Mouse (Mus musculus) large intestine, adult 2 months (tissue): ENCODE measurements around the gene Tnfrsf17. TPM values are rescaled to one million over a fixed set of nuclear protein-coding genes. Genes with fewer than 3 reads are reported as not detected.
A peak's percentile ranks its signal among the peaks of the same experiment; 100 is the strongest.
"Not testable (repeated sequence)": the region's sequence is repeated elsewhere in the genome, so short reads cannot be mapped to it uniquely, and the experiment has no call there.

ENCODE experiments used
- DNase-seq: peaks from one replicate; pipeline ENCODE4 v3.0.0-alpha.2; 2012; ENCODE audit warnings: low read depth, low spot score
- WGBS: fragments of 180-500 bp; shearing (Covaris S2); methylation state at CpG from one replicate; pipeline ENCODE4 v1.1.7; 2018; 5-methylcytosine and 5-hydroxymethylcytosine counted together
- polyA plus RNA-seq: library from polyadenylated mRNA; depleted of rRNA; stranded (reverse); fragments of >200 nt; gene quantifications from 2 replicates; pipeline ENCODE4 v1.2.3, GENCODE M21; 2012; rRNA removed

The Tnfrsf17 gene
- polyA plus RNA-seq = 8.5 and 18.3 TPM in 2 replicates

- DNase-seq = no peak
- WGBS = 73% methylated on average over 7 of the region's 7 CpGs
These were observed at the start of gene Tnfrsf17 for GRCm38 (mm10) chr16:11313512-11313911. Gene Tnfrsf17, plus strand, starts transcription at chr16:11313812.

- DNase-seq = no peak
- 87% methylated on average over 2 of the region's 2 CpGs for WGBS
These were observed 47.1 kb upstream of the Tnfrsf17 start for GRCm38 (mm10) chr16:11266556-11266955.

DNA sequence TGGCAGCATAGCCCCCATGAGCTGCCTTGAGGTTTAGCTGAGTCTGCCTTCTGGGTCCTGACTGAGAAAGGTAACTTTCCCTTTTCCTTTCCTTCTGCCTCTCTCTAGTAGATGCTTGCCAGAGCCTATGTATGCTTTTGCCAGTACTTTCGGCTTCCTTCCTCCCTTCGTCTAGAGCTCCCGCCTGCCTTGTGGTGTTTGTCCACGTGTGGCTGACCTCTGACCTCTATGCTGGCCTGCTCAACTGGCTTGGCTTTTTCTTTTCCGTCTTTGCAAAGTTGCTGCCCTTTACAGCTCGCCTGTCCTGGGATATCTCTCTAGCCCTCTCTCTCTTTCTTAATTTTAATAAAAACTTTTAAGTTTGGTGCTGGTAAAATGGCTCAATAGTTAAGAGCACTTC, 43.8 kb upstream of the Tnfrsf17 start:
- DNase-seq = no peak
- WGBS = 26% methylated on average over 6 of the region's 6 CpGs

DNA sequence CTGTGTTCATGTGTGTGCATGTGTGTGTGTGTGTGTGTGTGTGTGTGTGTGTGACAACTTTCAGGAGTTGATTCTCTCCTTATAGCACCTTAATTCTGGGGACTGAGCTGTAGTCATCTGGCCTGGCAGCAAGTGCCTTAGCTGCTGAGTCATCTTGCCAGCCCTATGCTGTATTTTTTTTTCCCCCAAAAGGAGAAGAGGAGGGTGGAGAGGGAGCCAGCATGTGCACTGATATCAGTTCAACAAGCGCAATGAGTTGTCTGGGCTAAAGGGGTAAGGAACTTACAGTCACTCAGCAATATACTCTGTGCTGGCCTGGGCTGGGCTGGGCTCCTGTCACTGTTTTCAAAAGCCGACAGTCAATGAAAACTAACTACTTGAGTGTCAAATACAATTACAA, 43.0 kb upstream of the Tnfrsf17 start:
- WGBS = 82% methylated on average over 2 of the region's 2 CpGs
- DNase-seq = no peak

- DNase-seq = no peak
These were observed 42.5 kb upstream of the Tnfrsf17 start for GRCm38 (mm10) chr16:11271073-11271472.

GRCm38 (mm10) chr16:11276888-11277287, 36.7 kb upstream of the Tnfrsf17 start:
- DNase-seq = no peak
- 58% methylated on average over 3 of the region's 3 CpGs for WGBS

DNA sequence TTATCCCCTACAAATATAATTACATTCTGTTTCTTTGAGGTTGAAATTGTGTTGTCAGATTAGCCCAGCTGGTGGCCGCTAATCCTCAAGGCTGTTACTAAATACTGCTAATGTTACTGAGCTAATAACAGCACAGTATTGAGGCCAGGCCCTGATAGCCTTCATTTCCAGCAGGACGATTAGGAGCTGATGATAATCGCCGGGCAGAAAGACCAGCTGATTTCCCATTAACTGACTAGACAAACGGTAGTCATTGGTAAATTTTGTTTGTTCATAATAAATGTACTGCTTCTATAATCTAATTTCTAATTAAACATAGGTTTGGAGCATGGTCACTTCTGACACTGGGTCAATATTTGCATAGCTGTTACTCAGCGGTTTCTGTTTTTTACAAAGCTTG, 34.8 kb upstream of the Tnfrsf17 start:
- DNase-seq = no peak
- WGBS = 61% methylated on average over 6 of the region's 6 CpGs

DNA sequence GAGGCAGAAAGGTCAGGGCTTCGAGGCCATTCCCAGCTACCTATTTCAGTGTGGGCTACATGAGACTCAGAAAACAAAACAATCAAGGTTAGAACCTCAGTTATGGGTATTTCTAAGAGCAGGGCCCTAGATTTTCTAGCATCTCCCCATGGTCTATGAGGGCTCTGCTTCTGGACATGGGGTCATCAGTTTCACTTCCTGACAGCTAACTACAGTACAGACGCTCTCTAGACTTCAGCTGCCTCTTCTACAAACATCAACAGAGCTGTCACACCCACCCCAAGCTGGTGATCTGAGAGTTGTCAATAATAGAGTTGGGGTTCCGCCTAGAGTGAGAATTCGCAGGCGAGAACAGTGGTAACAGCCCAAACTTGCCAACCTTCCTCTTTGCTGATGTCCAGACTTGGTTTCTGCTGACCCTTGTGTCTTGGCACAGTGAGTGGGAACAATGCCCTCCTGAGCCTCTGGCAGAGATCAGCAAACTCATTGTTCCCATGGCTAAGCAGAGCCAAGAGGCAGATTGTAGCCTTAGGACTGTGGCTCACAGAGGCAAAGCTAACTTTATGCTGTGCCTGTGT, 30.9 kb upstream of the Tnfrsf17 start:
- no peak for DNase-seq
- WGBS = 64% methylated on average over 5 of the region's 5 CpGs

- WGBS = 83% methylated on average over 2 of the region's 2 CpGs
- no peak for DNase-seq
These were observed 28.7 kb upstream of the Tnfrsf17 start for GRCm38 (mm10) chr16:11284881-11285280.

DNA sequence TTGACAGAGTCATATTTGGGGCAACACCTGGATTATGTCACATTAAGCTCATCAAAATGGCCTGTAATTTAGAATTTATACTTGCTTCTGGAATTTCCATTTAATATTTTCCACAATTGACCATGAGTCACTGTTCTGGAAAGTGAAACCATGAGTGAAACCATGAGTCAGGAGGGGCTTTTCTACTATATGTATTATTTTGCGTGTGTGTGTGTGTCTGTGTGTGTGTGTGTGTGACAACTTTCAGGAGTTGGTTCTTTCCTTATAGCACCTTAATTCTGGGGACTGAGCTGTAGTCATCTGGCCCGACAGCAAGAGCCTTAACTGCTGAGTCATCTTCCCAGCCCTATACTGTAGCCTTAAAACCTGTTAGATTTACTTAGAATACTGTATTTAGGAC, 27.7 kb upstream of the Tnfrsf17 start:
- 58% methylated on average over 2 of the region's 2 CpGs for WGBS
- no peak for DNase-seq

DNA sequence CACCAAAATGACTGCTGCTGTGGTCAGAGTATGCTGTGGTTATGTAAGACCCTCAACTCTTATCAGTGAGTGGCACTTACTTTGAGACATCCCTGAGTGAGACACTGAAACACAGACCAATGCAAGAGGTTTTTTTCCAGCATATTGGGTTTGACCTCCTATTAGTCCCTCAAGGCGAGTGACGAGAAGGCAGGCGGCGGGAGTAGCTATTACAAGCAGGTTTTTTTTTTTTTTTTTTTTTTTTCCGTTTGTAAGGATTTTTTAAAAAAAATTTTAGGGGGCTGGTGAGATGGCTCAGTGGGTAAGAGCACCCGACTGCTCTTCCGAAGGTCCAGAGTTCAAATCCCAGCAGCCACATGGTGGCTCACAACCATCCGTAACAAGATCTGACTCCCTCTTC, 24.7 kb upstream of the Tnfrsf17 start:
- WGBS = 90% methylated on average over 8 of the region's 8 CpGs
- not testable (repeated sequence) for DNase-seq

DNA sequence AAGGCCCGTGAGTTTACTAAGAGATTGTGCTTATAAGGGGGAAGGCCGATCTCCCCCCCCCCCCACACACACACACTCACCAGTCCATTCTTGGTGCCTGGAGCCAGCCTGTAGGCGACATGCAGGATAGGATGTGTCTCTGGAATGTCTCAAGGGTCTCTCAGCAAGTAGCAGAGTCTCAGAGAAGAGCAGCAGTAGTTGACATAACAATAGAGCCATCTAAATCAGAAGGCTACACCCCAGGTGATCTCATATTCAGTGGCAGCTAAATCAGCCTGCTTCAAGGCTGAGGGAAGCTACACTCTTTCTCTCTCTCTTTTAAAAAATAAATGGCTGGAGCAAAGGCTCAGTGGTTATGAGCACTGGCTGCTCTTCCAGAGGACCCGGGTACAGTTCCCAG, 18.0 kb upstream of the Tnfrsf17 start:
- DNase-seq = not testable (repeated sequence)
- 87% methylated on average over 4 of the region's 4 CpGs for WGBS

DNA sequence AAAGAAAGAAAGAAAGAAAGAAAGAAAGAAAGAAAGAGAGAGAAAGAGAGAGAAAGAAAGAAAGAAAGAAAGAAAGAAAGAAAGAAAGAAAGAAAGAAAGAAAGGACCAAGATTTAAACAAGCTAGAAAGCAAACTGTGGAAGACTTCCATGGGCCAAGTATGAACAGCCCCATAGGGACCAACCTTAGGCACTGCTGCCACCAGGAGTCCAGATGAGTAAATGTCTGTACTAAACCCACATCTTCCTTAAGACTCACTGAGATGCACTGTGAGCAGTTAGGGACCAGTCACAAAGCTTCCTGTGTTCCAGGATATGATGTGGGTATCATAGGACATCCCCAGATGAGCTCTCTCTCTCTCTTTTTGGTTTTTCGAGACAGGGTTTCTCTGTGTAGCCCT, 15.9 kb upstream of the Tnfrsf17 start:
- 68% methylated on average over 1 of the region's 1 CpGs for WGBS
- DNase-seq = not testable (repeated sequence)

DNA sequence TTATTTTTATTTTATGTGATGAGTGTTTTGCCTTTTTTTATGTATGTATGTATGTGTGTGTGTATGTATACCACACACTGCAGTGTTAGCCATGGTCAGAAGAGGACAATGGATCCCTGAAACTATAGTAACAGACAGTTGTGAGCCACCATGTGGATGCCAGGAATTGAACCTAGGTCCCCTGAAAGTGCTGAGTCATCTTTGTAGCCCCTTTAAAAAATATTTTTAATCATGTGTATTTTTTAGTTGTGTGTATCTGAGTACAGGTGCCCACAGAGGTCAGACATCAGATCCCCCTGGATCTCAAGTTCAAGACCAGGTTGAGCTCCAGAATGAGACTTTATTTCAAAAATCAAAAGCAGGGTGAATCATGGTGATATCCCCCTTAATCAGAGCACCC, 9.9 kb upstream of the Tnfrsf17 start:
- no peak for DNase-seq

GRCm38 (mm10) chr16:11305531-11305930, 8.1 kb upstream of the Tnfrsf17 start:
- WGBS = 91% methylated on average over 2 of the region's 2 CpGs

GRCm38 (mm10) chr16:11315786-11316320, 2.2 kb downstream of the Tnfrsf17 start:
- peak; percentile 13 for DNase-seq
- 25% methylated on average over 5 of the region's 5 CpGs for WGBS

More at GRCm38 (mm10) chr16:11305531-11305930, 8.1 kb upstream of the Tnfrsf17 start:
- no peak for DNase-seq

- DNase-seq = no peak
- WGBS = 67% methylated on average over 5 of the region's 5 CpGs
These were observed 3.1 kb downstream of the Tnfrsf17 start for GRCm38 (mm10) chr16:11316748-11317147.

DNA sequence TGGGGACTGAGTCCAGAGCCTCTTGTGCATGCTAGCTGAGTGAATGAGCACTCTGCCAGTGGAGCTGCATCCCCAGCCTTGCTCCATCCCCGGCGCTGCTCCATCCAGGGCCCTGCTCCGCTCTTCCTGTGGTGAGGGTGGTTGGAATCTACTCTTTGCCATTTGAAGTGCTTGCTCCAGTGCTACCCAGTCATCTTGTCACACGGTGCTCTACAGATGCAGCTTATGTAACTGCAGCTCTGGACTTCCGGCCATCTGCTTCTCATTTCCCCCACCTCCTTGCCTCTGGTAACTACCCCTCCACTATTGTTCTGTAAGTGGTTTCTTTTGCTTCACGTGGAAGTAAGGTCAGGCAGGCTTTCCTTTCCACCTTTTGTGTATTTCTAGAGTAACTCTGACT, 3.7 kb downstream of the Tnfrsf17 start:
- WGBS = 70% methylated on average over 6 of the region's 6 CpGs
- no peak for DNase-seq

- WGBS = 5% methylated on average over 59 of the region's 61 CpGs
- peak; percentile 85 for DNase-seq
These were observed 9.1 kb downstream of the Tnfrsf17 start, which contains the start of gene Snx29 for GRCm38 (mm10) chr16:11322409-11323323. Gene Snx29, plus strand, starts transcription at chr16:11322908.

GRCm38 (mm10) chr16:11323324-11324051, 9.9 kb downstream of the Tnfrsf17 start:
- DNase-seq = peak; percentile 16
- 1% methylated on average over 17 of the region's 17 CpGs for WGBS
